In genomic region chr3:96196437-96197128, GRCm38 (mm10) we compare ENCODE assay signal across 8 mouse cellular contexts. TPM values are rescaled to one million over a fixed set of nuclear protein-coding genes. Genes with fewer than 3 reads are reported as not detected.
DNase-seq lines count a peak whose midpoint lies in the region; ATAC-seq and TF ChIP-seq lines count a peak whose summit lies in the region.

No protein-coding gene starts in this region.

- peaks cover 5% of the 10 kb centered on the region for H3K4me1 ChIP-seq in kidney, embryonic 14.5 days (ENCODE audit: control insufficient read depth, insufficient read depth, low read length)
- H3K4me1 ChIP-seq in bone marrow, adult 2 months (ENCODE audit: control insufficient read depth, insufficient read depth, low read length), result peaks cover 4% of the 10 kb centered on the region
- H3K4me1 ChIP-seq in hindbrain, embryonic 13.5 days (replicated peaks), result peaks cover 16% of the 10 kb centered on the region
- H3K4me1 ChIP-seq in midbrain, embryonic 15.5 days, result peaks cover 14% of the 10 kb centered on the region

- peak overlapping the region; percentile 55 for H3K4me3 ChIP-seq in kidney, embryonic 14.5 days (ENCODE audit: low read length)
- peak overlapping the region; percentile 90 for H3K4me3 ChIP-seq in bone marrow, adult 2 months (replicated peaks; ENCODE audit: control insufficient read depth, low read depth, low read length)
- peak overlapping the region; percentile 69 for H3K4me3 ChIP-seq in hindbrain, embryonic 13.5 days
- peak overlapping the region; percentile 71 for H3K4me3 ChIP-seq in midbrain, embryonic 15.5 days

- no peak for TF ChIP-seq CTCF in bone marrow, adult 2 months (IDR thresholded peaks at IDR 0.05; ENCODE audit: control insufficient read depth, insufficient read depth, low read length)

- H3K27ac ChIP-seq in kidney, embryonic 14.5 days (ENCODE audit: low read depth, low read length), result peak overlapping the region; percentile 90
- H3K27ac ChIP-seq in bone marrow, adult 2 months (ENCODE audit: control insufficient read depth, insufficient read depth, low read depth, low read length, poor library complexity), result peak overlapping the region; percentile 74
- H3K27ac ChIP-seq in hindbrain, embryonic 13.5 days, result peak overlapping the region; percentile 98
- H3K27ac ChIP-seq in midbrain, embryonic 15.5 days, result peak overlapping the region; percentile 98

- no peak for DNase-seq in kidney, postnatal 36 days
- no peak for DNase-seq in testis, postnatal 10 days (ENCODE audit: low spot score)
- DNase-seq in cerebellum, adult 11-12 months, result no peak
- no peak for DNase-seq in embryo, embryonic 9.5 days (ENCODE audit: extremely low spot score)

- 16% methylated on average over 27 of the region's 27 CpGs for WGBS in kidney, embryonic 14.5 days
- 18% methylated on average over 27 of the region's 27 CpGs for WGBS in bone marrow, adult 2 months
- 19% methylated on average over 27 of the region's 27 CpGs for WGBS in hindbrain, embryonic 13.5 days
- WGBS in midbrain, embryonic 15.5 days, result 17% methylated on average over 27 of the region's 27 CpGs

- TF ChIP-seq POLR2A in bone marrow, adult 2 months (IDR thresholded peaks at IDR 0.05; ENCODE audit: borderline replicate concordance, control insufficient read depth, low read depth, low read length), result peak; percentile 5; the same call in 1 of the 2 replicates

- no peaks in the 10 kb centered on the region for H3K9me3 ChIP-seq in kidney, embryonic 14.5 days (ENCODE audit: control insufficient read depth, low read length)
- no peaks in the 10 kb centered on the region for H3K9me3 ChIP-seq in hindbrain, embryonic 13.5 days
- H3K9me3 ChIP-seq in midbrain, embryonic 15.5 days, result no peaks in the 10 kb centered on the region

- peak; percentile 53; the same call in 1 of the 2 replicates for ATAC-seq in kidney, embryonic 14.5 days (ENCODE audit: low FRiP score, low TSS enrichment)
- peak; percentile 34 for ATAC-seq in hindbrain, embryonic 13.5 days (ENCODE audit: low FRiP score)
- peak; percentile 18 for ATAC-seq in midbrain, embryonic 15.5 days (replicated peaks)

- no peaks in the 10 kb centered on the region for H3K27me3 ChIP-seq in kidney, embryonic 14.5 days (ENCODE audit: control insufficient read depth, insufficient read depth, low read length)
- H3K27me3 ChIP-seq in hindbrain, embryonic 13.5 days, result 0 out of 2 replicates have a peak, but pooled peaks cover 4% of the 10 kb centered on the region
- H3K27me3 ChIP-seq in midbrain, embryonic 15.5 days (replicated peaks), result no peaks in the 10 kb centered on the region

- H3K36me3 ChIP-seq in kidney, embryonic 14.5 days (ENCODE audit: control insufficient read depth, insufficient read depth, low read length), result no peaks in the 10 kb centered on the region
- peaks cover 40% of the 10 kb centered on the region for H3K36me3 ChIP-seq in hindbrain, embryonic 13.5 days
- H3K36me3 ChIP-seq in midbrain, embryonic 15.5 days (replicated peaks), result peaks cover 8% of the 10 kb centered on the region; the same call in 1 of the 2 replicates

- peak overlapping the region; percentile 80 for H3K9ac ChIP-seq in kidney, embryonic 14.5 days (ENCODE audit: low read depth, low read length)
- H3K9ac ChIP-seq in hindbrain, embryonic 13.5 days, result peak overlapping the region; percentile 92
- H3K9ac ChIP-seq in midbrain, embryonic 15.5 days, result peak overlapping the region; percentile 91

- peak overlapping the region; percentile 81 for H3K4me2 ChIP-seq in kidney, embryonic 14.5 days (replicated peaks; ENCODE audit: low read depth, low read length)
- peak overlapping the region; percentile 98 for H3K4me2 ChIP-seq in hindbrain, embryonic 13.5 days
- peak overlapping the region; percentile 76 for H3K4me2 ChIP-seq in midbrain, embryonic 15.5 days

RNA-seq across cellular contexts. Expression of gene Sv2a, which starts 15.6 kb away (rescaled TPM):
- 2.2 and 3.3 TPM in 2 replicates for polyA plus RNA-seq in kidney, embryonic 14.5 days (2014; fragmentation: Nextera tagmentation; extraction: Ambion mirVana)
- polyA plus RNA-seq in bone marrow, adult 2 months (2011; ENCODE audit: insufficient read depth, insufficient read length, low replicate concordance, missing spikeins), result 5.7 and 6.2 TPM in 2 replicates
- polyA plus RNA-seq in hindbrain, embryonic 13.5 days (2015; fragmentation: Nextera tagmentation; extraction: Ambion mirVana), result 84.0 and 88.7 TPM in 2 replicates
- 140 and 142 TPM in 2 replicates for polyA plus RNA-seq in midbrain, embryonic 15.5 days (2015; fragmentation: Nextera tagmentation; extraction: Ambion mirVana)

RNA-seq across cellular contexts. Expression of gene Bola1, which starts 22.9 kb away (rescaled TPM):
- 65.0 and 70.9 TPM in 2 replicates for polyA plus RNA-seq in kidney, embryonic 14.5 days (2014; fragmentation: Nextera tagmentation; extraction: Ambion mirVana)
- polyA plus RNA-seq in bone marrow, adult 2 months (2011; ENCODE audit: insufficient read depth, insufficient read length, low replicate concordance, missing spikeins), result 11.5 and 12.7 TPM in 2 replicates
- polyA plus RNA-seq in hindbrain, embryonic 13.5 days (2015; fragmentation: Nextera tagmentation; extraction: Ambion mirVana), result 64.0 and 65.6 TPM in 2 replicates
- 51.0 and 59.9 TPM in 2 replicates for polyA plus RNA-seq in midbrain, embryonic 15.5 days (2015; fragmentation: Nextera tagmentation; extraction: Ambion mirVana)

RNA-seq across cellular contexts. Expression of gene Hist2h2ab, which starts 23.1 kb away (rescaled TPM):
- 2.2 and 2.4 TPM in 2 replicates for polyA plus RNA-seq in kidney, embryonic 14.5 days (2014; fragmentation: Nextera tagmentation; extraction: Ambion mirVana)
- 26.5 TPM in 1 of 2 replicates, not detected in the other for polyA plus RNA-seq in bone marrow, adult 2 months (2011; ENCODE audit: insufficient read depth, insufficient read length, low replicate concordance, missing spikeins)
- 1.0 TPM in 1 of 2 replicates, not detected in the other for polyA plus RNA-seq in hindbrain, embryonic 13.5 days (2015; fragmentation: Nextera tagmentation; extraction: Ambion mirVana)
- polyA plus RNA-seq in midbrain, embryonic 15.5 days (2015; fragmentation: Nextera tagmentation; extraction: Ambion mirVana), result 0.92 TPM in 1 of 2 replicates, not detected in the other

RNA-seq across cellular contexts. Expression of gene Hist2h2ac, which starts 24.1 kb away (rescaled TPM):
- 11.3 and 17.1 TPM in 2 replicates for polyA plus RNA-seq in kidney, embryonic 14.5 days (2014; fragmentation: Nextera tagmentation; extraction: Ambion mirVana)
- 7.5 and 25.1 TPM in 2 replicates for polyA plus RNA-seq in bone marrow, adult 2 months (2011; ENCODE audit: insufficient read depth, insufficient read length, low replicate concordance, missing spikeins)
- polyA plus RNA-seq in hindbrain, embryonic 13.5 days (2015; fragmentation: Nextera tagmentation; extraction: Ambion mirVana), result 3.1 and 3.6 TPM in 2 replicates
- polyA plus RNA-seq in midbrain, embryonic 15.5 days (2015; fragmentation: Nextera tagmentation; extraction: Ambion mirVana), result 1.8 and 2.2 TPM in 2 replicates

RNA-seq across cellular contexts. Expression of gene Hist2h2be, which starts 24.3 kb away (rescaled TPM):
- 9.2 and 13.1 TPM in 2 replicates for polyA plus RNA-seq in kidney, embryonic 14.5 days (2014; fragmentation: Nextera tagmentation; extraction: Ambion mirVana)
- 8.6 and 9.4 TPM in 2 replicates for polyA plus RNA-seq in bone marrow, adult 2 months (2011; ENCODE audit: insufficient read depth, insufficient read length, low replicate concordance, missing spikeins)
- 4.3 TPM in 2 replicates for polyA plus RNA-seq in hindbrain, embryonic 13.5 days (2015; fragmentation: Nextera tagmentation; extraction: Ambion mirVana)
- polyA plus RNA-seq in midbrain, embryonic 15.5 days (2015; fragmentation: Nextera tagmentation; extraction: Ambion mirVana), result 5.1 and 5.4 TPM in 2 replicates

Comparison
In these comparisons a context has a peak if more than half of its experiments do, and no peak if none do; other contexts are left out.
1. RNA of gene Sv2a, which starts 15.6 kb away (polyA plus RNA-seq): 140 to 142 TPM in midbrain, embryonic 15.5 days and 84.0 to 88.7 TPM in hindbrain, embryonic 13.5 days; 5.7 to 6.2 TPM in bone marrow, adult 2 months and 2.2 to 3.3 TPM in kidney, embryonic 14.5 days; every median in the first group is over 10 times any median in the second.
2. Peak in every context shown above with its lines, with median percentiles within 50 percentile points of each other: ATAC-seq, H3K27ac ChIP-seq, H3K4me2 ChIP-seq, H3K4me3 ChIP-seq and H3K9ac ChIP-seq.